Mouse (Mus musculus) G1E (cell line): Measurements from ENCODE around the gene Gzf1.

Experiments used
- CTCF ChIP-seq: IDR thresholded peaks from 2 replicates; pipeline ENCODE4 v1.5.1; 2012; ENCODE audit warnings: low read depth, low read length, inconsistent platforms, mixed read lengths
- GATA1 ChIP-seq: IDR thresholded peaks from 2 replicates; pipeline ENCODE4 v1.6.1; 2012; ENCODE audit warnings: borderline replicate concordance, low read length, inconsistent platforms, mixed read lengths
- GATA2 ChIP-seq: IDR thresholded peaks from 2 replicates; pipeline ENCODE4 v1.6.1; 2012; ENCODE audit warnings: low read depth, low read length, inconsistent platforms, borderline replicate concordance
- POLR2AphosphoS5 ChIP-seq: IDR thresholded peaks from 2 replicates; pipeline ENCODE4 v1.6.1; 2012; ENCODE audit warnings: low read depth, low read length, inconsistent platforms; ENCODE audit not compliant: insufficient replicate concordance
- TAL1 ChIP-seq: conservative IDR thresholded peaks from 2 replicates; pipeline ENCODE4 v1.6.1; 2012; ENCODE audit warnings: low read depth, low read length, inconsistent platforms, mixed read lengths

GRCm38 (mm10) chr2:148698571-148698970 is 17.7 kb downstream of the Gzf1 start:
- TF ChIP-seq CTCF (no peak), GATA2 (no peak), GATA1 (no peak), TAL1 (no peak), POLR2AphosphoS5 (no peak)
